ENCODE assay signal across 13 mouse cellular contexts in the genomic region with DNA sequence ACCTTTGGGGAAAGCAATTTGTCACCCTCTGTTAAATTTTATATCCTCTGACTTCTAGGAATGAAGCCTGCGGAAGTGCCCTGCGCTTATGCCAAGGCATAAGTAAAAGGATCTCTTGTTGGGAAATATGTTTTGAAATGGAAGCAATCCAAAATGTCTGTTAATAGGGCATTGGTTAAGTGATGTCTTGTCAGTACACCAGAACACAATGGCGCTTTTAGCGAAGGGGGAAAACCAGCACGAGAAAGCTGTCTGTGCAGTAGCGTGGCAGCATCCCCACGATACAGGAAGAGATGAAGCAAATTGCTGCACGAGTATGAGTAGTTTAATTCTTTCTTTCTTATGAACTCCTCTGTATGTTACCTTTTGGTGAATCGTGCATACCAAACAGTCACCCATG.
"Had no signal": no experiment of that assay in that cellular context is flagged by ENCODE, and none has a peak within 500 bp of the region (broad histone marks: within the 10 kb centered on the region; RNA-seq: fewer than 3 reads in every experiment).

No protein-coding gene starts in this region.

- H3K4me1 ChIP-seq: limb, embryonic 15.5 days; liver, embryonic 12.5 days; stomach, embryonic 15.5 days had no signal

- H3K27ac ChIP-seq: limb, embryonic 15.5 days; liver, embryonic 12.5 days; midbrain, embryonic 10.5 days; stomach, embryonic 15.5 days had no signal

- ATAC-seq: liver, embryonic 12.5 days had no signal

- H3K4me2 ChIP-seq: limb, embryonic 15.5 days; liver, embryonic 12.5 days; lung, embryonic 14.5 days; stomach, embryonic 15.5 days had no signal

- H3K9ac ChIP-seq: limb, embryonic 15.5 days; liver, embryonic 12.5 days; lung, embryonic 14.5 days; stomach, embryonic 15.5 days had no signal

- H3K36me3 ChIP-seq: limb, embryonic 15.5 days; liver, embryonic 12.5 days; midbrain, embryonic 10.5 days; stomach, embryonic 15.5 days had no signal

- H3K27me3 ChIP-seq: limb, embryonic 15.5 days; stomach, embryonic 15.5 days had no signal

- H3K9me3 ChIP-seq: limb, embryonic 15.5 days; liver, embryonic 12.5 days; midbrain, embryonic 10.5 days; stomach, embryonic 15.5 days had no signal

- DNase-seq: kidney, postnatal 25 days; layer of hippocampus, postnatal 36 days; lung, embryonic 14.5 days; lung, postnatal 10 days; lung, postnatal 4 days; midbrain, embryonic 14.5 days; right cerebral cortex, postnatal 14 days; thymus, postnatal 4 days had no signal

- H3K4me3 ChIP-seq: limb, embryonic 15.5 days; liver, embryonic 12.5 days; midbrain, embryonic 10.5 days; myocyte; stomach, embryonic 15.5 days had no signal
